Mouse (Mus musculus) cerebellum, postnatal 4 days (tissue): ENCODE measurements around the gene Fgfrl1.
A peak's percentile ranks its signal among the peaks of the same experiment; 100 is the strongest.

ENCODE experiments used
- DNase-seq, 2 experiments: peaks; one replicate each; pipeline ENCODE4 v3.0.0; 2022; ENCODE audit warnings: low spot score in 2 of 2, mixed read lengths in 1 of 2

Fgfrl1 gene

GRCm38 (mm10) chr5:108692271-108692670 is at the start of gene Fgfrl1:
TSS of gene Fgfrl1 (plus strand) at chr5:108692382.
- DNase-seq = peak in 1 of 2 experiments; percentile 37

DNA sequence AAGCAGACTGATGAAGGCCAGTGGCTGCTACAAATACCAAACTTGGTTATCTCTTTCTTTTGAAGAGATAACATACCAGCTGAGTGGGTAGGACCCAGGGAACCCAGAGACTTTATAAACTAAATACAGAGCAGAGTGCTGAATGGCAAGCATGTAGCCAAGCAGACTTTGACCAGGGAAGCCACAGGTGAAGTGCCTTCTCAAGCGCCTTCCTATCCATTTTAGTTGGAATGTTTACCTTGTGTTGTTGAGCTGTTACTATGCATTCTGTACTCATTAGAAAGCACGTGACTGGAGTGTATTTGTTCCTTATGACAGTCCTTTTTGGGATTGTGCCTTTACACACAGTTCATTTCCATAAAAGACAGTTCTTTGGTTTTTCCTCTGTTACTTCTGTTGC is 48.5 kb upstream of the Fgfrl1 start:
- no peak for DNase-seq

GRCm38 (mm10) chr5:108645651-108646342 is 46.4 kb upstream of the Fgfrl1 start:
- DNase-seq = peak in 1 of 2 experiments; percentile 58

DNA sequence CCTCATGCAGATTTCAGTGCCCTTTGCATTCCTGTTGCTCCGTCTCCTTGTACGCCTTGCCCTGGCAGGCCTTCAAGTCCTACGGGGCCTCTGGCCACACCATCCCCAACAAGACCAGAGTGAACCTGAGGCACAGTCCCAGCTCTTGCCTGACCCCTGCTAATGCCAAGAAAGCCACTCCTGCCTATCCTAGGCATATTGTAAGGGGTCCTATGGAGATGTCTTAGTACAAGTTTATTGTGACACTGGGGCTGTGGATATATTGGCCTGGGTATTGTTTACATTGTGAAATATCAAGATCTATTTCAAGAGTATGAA is 45.9 kb upstream of the Fgfrl1 start:
- DNase-seq = no peak

DNA sequence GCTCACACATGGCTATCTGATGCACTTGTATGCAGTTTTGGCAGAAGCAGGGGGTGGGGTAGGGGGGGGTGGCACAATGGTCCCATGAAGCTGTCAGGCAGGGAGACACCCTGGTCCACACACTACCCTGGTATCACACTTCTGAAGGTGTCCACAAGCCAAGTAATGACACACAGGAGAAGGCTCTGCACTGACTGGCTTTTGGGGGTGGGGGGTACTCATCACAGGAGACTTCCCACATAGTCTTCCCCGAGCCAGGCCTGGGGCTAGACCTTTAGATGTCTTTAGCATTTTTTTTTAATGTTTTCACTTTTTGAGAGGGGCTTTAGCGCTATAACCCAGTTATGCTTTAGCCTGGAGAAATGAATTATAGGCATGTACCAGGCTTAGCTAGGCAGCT is 44.9 kb upstream of the Fgfrl1 start:
- no peak for DNase-seq

- no peak for DNase-seq
Observed at GRCm38 (mm10) chr5:108647820-108648465, 44.2 kb upstream of the Fgfrl1 start.

DNA sequence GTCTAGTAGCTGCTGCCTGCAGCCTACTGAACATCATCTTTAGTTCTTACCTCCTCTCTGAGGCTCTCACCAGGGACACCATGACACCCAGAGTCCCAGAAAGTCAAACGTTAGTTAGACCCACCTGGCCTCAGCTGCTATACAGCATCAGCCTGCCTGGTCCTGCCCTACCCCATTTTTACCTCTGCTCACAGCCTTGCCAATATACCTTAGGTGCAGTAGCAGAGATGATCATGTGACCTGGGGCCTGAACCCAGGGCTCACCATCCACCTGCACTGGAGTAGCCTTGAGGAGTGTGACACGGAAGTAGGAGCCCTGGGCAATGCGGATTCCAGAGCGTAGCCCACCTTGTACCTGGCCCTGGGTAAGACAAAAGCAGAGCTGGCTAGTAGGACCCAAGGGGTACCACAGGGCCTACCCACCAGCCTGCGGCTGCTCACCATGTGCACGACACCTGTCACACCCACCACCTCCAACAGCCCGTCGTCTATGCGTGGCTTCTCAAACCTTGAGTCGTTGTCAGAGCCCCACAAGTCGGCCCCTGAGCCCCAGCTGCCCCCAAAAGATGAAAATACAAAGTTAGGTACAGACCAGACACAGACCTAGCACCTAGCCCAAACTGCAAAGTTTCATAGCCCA is 43.1 kb upstream of the Fgfrl1 start:
- DNase-seq = no peak

GRCm38 (mm10) chr5:108650341-108650740 is 41.8 kb upstream of the Fgfrl1 start:
- DNase-seq = no peak

- DNase-seq = no peak
Observed at GRCm38 (mm10) chr5:108651136-108651720, 41.0 kb upstream of the Fgfrl1 start.

DNA sequence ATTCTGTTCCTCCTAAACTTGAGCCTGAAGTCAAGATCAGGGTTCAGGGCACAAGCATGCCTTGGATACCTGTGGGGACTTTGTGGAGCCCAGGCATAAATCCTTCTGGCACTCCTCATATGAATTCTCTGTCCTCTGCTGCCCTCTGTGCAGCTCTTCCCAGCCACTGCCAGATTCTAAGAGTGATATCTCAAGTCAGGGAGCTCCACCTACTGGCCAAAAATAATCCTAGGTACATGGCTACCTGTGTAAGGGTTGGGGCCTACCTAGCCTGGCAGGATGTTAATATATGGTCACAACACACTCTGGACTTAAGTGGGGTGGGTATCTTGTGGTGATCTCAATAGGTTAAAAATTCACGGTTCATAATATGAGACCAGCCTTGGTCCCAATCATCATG is 40.4 kb upstream of the Fgfrl1 start:
- peak in 1 of 2 experiments; percentile 58 for DNase-seq

DNA sequence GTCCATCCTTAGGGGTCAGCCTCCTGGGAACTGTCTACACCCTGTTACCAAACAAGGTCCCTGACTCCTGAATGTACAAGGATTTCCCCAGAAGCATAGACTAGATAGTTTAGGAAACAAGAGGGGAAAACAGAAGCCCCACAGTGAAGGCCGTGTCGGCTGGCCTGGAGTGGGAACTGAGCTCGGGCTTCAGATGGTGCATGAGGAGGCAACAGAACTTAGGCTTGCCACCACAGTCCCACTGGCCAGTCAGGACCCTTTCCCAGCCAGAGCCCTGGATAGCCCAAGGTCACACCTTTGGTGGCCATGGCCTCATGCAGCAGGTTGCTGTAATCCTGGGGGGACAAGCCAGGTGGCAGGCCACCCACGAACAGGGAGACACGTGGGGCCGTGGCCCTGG is 38.8 kb upstream of the Fgfrl1 start:
- no peak for DNase-seq

DNA sequence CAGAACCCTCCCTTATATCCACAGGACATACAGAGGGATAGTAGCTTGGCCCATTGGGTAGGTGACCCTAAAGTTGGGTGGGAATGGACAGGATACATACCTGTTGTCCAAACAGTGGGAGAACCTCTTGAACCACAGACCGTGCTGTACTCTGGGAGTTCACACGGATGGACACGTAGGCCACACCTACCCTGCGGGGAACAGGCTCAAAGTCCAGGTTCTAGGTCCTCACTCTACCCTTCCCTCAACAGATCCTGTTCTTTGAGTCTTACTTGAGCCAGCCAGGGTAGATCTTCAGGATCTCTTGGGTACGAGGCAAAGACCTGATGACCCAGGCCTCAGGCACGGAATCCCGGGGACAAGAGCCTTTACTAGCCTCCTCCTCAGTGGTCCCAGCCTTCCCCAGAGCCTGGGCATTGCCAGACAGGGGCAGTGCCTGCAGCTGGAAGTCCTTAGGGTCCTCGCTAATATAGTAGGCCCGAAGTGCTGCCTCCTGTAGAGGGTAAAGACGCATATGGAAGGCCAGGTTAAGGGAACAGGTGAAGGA is 37.7 kb upstream of the Fgfrl1 start:
- no peak for DNase-seq

- DNase-seq = no peak
Observed at GRCm38 (mm10) chr5:108655381-108655780, 36.8 kb upstream of the Fgfrl1 start.

DNA sequence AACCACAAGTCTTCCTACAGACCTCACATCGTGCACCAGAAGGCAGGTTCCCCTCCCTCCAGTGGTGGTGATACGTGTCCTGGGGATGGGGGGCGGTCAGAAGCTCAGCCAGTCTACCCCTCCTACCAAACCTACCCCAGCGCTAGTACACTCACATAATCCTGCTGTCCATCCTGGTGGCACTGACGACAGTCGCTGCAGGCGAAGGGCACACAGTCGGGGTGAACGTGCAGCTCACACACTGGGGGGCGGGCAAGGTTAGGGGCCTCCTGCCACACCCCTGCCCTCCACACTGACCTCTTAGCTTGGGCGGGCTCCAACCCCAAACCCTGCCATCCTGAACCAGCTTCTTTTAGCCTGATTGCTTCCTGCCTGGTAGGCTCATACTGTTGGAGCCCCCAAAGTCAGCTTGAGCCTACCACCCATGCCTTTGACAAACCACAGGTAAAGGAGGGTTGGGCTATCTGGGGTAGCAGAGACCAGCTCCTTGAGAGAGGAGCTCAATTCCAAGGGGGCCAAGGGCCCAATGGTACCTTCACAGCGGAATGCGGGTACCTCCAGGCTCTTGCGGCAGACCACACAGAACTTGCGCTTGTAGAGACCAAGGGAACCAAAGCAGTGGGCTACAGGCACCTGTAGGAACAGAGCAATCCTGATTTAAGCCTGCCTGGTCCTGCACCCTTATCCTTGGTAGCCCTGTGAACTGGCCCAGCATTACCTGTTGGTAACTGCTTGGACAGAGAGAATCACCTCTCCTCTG is 36.1 kb upstream of the Fgfrl1 start:
- DNase-seq = no peak

- no peak for DNase-seq
Observed at GRCm38 (mm10) chr5:108657406-108657805, 34.8 kb upstream of the Fgfrl1 start.

- no peak for DNase-seq
Observed at GRCm38 (mm10) chr5:108658611-108659010, 33.6 kb upstream of the Fgfrl1 start.

DNA sequence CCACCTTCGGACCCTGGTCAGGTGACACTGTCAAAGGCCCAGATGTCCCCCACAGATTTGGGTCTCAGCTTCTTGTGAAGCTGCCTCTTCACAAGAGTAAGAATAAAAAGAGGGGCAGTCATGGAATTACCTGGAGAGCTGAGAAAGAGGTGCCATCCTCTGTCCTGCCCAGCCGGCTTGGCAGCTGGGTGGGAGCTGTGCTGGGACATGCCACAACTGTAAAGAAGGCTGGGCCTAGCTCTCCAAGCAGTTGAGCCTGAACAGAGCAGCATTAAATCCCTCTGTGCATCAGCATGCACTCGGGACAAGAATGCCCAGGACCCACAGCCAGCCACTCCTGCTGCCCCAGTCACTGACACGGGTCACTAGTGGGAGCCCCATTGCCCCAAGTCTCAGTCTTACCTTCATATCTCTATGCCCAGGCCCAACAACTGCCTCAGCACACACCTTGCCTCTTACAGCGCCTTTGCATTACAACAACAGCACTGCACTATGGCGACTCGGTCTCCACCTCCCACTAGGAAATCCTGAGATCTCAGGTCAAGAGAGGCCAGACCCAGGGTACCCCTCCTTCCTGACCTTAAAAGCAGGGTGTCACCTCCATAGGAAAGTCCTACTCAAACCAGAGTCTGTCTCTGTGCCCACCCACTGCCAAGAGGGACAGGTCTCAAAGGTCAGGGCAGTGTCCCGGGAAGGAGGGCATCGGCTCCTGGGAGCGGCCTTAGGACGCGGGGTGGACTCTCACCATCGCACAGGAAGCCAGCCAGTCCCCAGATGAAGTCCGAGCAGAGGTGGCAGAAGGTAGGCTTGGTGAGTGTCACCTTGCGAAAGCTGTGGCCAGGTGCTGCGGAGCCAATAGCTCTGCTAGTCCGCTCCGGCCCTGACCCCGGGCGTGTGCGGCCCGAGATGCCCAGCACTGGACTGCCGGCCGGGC is 32.2 kb upstream of the Fgfrl1 start, which contains the start of gene Idua:
TSS of gene Idua (plus strand) at position 634 of the 934 bp plus-strand sequence.
- DNase-seq = no peak

DNA sequence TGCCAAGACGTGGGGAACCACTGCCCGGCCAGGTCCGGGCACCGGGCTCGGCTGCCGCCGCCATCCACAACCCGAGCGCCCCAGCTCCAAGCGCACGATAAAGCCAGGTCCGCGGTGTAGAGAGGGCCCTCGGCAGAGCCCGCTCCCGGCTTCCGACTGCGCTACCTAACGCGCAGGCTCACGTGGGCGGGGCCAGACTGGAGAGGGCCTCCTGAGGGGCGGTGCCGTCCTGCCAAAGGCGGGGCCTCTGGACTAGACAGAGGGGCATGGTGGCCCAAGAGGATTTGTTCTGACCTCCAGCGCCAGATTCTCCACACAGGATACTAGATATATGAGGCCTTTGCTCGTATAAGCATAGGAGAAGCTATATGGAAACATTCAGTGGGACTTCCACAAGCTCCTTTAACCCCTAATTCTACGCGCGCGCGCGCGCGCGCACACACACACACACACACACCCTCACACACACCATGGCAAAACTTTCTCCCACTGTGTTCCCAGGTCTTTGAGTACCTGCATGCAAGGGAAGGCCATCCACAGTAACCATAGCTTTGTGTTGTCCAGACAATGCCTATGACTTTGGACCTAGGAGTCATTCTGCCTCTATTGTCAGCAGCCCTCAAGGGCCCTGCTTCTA is 31.4 kb upstream of the Fgfrl1 start:
- DNase-seq = peak; percentile 75 to 85

GRCm38 (mm10) chr5:108662772-108663171 is 29.4 kb upstream of the Fgfrl1 start:
- DNase-seq = no peak

- no peak for DNase-seq
Observed at GRCm38 (mm10) chr5:108665066-108665465, 27.1 kb upstream of the Fgfrl1 start.
